Mouse (Mus musculus) hindbrain, embryonic 12.5 days (tissue): Measurements from ENCODE around the gene Gpr160. TPM values are rescaled to one million over a fixed set of nuclear protein-coding genes. Genes with fewer than 3 reads are reported as not detected.
"Not testable (repeated sequence)": the region's sequence is repeated elsewhere in the genome, so short reads cannot be mapped to it uniquely, and the experiment has no call there.

Experiments used
- ATAC-seq: fragments of 200-750 bp; cut with Nextera tagmentation; 2 replicates; pipeline ENCODE4 v1.8.0; 2017; ENCODE audit warnings: moderate TSS enrichment; ENCODE audit not compliant: low FRiP score
- H3K27ac ChIP-seq: fragments of 300-500 bp; sonication (generic); 2 replicates; pipeline ENCODE4 v1.5.1; 2016; ENCODE audit warnings: mild to moderate bottlenecking
- H3K27me3 ChIP-seq: fragments of 300-500 bp; sonication (generic); 2 replicates; pipeline ENCODE4 v1.6.1; 2016; ENCODE audit warnings: mild to moderate bottlenecking
- H3K36me3 ChIP-seq: fragments of 300-500 bp; sonication (generic); 2 replicates; pipeline ENCODE4 v1.6.1; 2016; ENCODE audit warnings: mild to moderate bottlenecking
- H3K4me1 ChIP-seq: fragments of 300-500 bp; sonication (generic); 2 replicates; pipeline ENCODE4 v1.6.1; 2016
- H3K4me2 ChIP-seq: fragments of 300-500 bp; sonication (generic); replicated peaks from 2 replicates; pipeline ENCODE4 v1.6.1; 2016; ENCODE audit warnings: mild to moderate bottlenecking
- H3K4me3 ChIP-seq: fragments of 300-500 bp; sonication (generic); 2 replicates; pipeline ENCODE4 v1.5.1; 2016; ENCODE audit warnings: mild to moderate bottlenecking
- H3K9ac ChIP-seq: fragments of 300-500 bp; sonication (generic); 2 replicates; pipeline ENCODE4 v1.6.1; 2016; ENCODE audit warnings: mild to moderate bottlenecking, moderate library complexity
- H3K9me3 ChIP-seq: fragments of 300-500 bp; sonication (generic); replicated peaks from 2 replicates; pipeline ENCODE4 v1.6.1; 2016; ENCODE audit warnings: mild to moderate bottlenecking
- WGBS: fragments of 180-500 bp; shearing (Covaris S2); methylation state at CpG from one replicate; pipeline ENCODE4 v1.1.7; 2016; 5-methylcytosine and 5-hydroxymethylcytosine counted together
- polyA plus RNA-seq: library from polyadenylated mRNA; unstranded; fragments of >200 nt; fragmentation: Nextera tagmentation; extraction: Ambion mirVana; gene quantifications from 2 replicates; pipeline ENCODE4 v1.2.1, GENCODE M21; 2016

The Gpr160 gene
- 1.3 and 2.4 TPM in 2 replicates for polyA plus RNA-seq

DNA sequence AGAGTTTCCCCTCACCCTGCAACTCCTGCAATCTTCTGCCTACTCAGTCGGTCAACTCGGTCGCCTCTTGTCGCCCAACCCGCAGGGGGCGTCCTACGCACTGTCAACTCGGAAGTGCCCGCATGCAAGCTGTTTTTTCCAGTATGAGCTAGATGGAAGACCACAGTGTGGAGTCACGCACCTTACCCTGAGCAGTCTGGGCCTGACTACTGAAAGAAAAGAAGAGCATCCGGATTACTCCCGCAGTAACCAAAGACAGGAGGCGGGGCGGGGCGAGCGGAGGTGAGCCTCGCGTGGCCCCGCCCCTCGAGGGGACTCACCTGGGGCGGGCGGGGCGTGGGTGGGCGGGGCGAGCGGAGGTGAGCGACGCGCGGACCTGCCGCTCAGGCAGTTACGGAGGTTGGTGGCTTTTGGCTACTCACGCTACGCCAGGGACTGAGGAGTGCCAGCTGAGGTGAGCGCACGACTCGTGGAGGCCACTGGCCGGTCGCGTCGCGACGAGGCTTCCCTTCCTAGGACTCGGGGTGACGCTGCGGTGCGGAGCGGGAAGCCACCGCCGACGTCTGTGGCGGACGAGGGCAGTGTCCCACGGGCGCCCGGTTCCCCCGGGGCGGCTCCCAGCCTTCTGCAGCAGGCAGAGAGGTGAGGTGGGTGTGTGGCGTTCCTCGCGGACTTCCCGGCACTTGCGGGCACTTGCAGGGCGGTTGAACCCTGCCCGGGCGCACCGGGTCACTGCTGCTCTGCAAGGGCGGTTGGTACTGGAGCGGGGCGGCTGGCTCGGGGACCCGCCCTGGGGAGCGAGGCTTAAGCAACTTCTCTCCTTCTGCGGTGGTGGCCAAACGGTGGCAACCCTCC is at the start of gene Gpr160:
Gpr160 (plus strand) TSS at position 347 of the 855 bp plus-strand sequence.
- peak; percentile 80 for ATAC-seq
- peak within 1 kb of the TSS; percentile 67 for H3K9ac ChIP-seq
- peaks cover 4% of the 10 kb centered on the region; the same call in 1 of the 2 replicates for H3K4me1 ChIP-seq
- H3K36me3 ChIP-seq, result no peaks in the 10 kb centered on the region
- H3K27ac ChIP-seq, result no peak within 1 kb of the TSS
- peak within 1 kb of the TSS; percentile 99 for H3K4me2 ChIP-seq
- WGBS, result under 1% methylated on average over 69 of the region's 75 CpGs
- peak within 1 kb of the TSS; percentile 54 for H3K4me3 ChIP-seq
- peaks cover 46% of the 10 kb centered on the region for H3K27me3 ChIP-seq
- no peaks in the 10 kb centered on the region for H3K9me3 ChIP-seq

GRCm38 (mm10) chr3:30812881-30813280 is 42.9 kb upstream of the Gpr160 start:
- 81% methylated on average over 3 of the region's 3 CpGs for WGBS
- no peak overlapping the region for H3K4me2 ChIP-seq
- H3K9ac ChIP-seq, result no peak overlapping the region
- no peak overlapping the region for H3K4me3 ChIP-seq
- H3K27me3 ChIP-seq, result no peaks in the 10 kb centered on the region
- H3K36me3 ChIP-seq, result peaks cover 49% of the 10 kb centered on the region
- no peak for ATAC-seq
- no peak overlapping the region for H3K27ac ChIP-seq
- no peaks in the 10 kb centered on the region for H3K4me1 ChIP-seq
- H3K9me3 ChIP-seq, result no peaks in the 10 kb centered on the region

DNA sequence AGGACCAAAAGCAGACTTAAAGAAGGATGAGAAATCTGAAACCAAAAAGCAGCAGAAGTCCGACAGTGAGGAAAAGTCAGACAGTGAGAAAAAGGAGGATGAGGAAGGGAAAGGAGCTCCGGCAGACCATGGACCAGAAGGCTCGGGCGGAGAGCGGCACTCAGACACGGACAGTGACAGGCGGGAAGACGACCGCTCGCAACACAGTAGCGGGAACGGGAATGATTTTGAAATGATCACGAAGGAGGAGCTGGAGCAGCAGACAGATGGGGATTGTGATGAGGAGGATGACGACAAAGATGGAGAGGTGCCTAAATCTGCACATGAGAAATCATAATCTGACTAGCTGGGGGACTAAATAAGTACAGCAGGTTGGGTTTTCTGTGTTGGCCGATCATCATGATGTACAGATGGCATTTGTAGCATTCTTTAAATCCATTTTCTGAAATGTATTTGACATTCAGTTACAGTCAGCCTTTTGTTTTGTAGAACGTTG is 37.1 kb upstream of the Gpr160 start:
- Histone ChIP-seq H3K4me1 (no peaks in the 10 kb centered on the region), H3K4me3 (no peak overlapping the region), H3K4me2 (no peak overlapping the region), H3K9me3 (no peaks in the 10 kb centered on the region), H3K27me3 (no peaks in the 10 kb centered on the region), H3K36me3 (peaks cover 60% of the 10 kb centered on the region), H3K9ac (no peak overlapping the region), H3K27ac (no peak overlapping the region)
- no peak for ATAC-seq
- WGBS, result 96% methylated on average over 16 of the region's 16 CpGs

DNA sequence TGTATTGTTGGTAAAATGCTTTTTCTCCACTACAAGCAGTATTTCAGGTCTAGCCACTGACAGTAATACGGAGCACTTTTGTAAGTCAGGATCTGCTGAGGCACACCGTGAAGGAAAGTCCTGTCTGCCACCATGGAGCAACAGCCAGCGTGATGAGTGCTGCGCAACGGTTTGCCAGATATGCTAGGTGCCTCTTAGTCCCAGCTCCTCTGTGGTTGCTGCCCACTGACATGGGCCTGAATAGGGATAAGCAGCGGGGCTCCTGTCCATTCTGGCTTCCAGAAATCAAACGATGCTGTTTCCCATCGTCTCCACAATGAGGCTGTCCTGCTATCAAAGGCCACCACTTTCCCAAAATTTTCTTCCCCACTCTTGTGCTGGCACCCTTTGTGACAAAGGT is 33.6 kb upstream of the Gpr160 start:
- no peaks in the 10 kb centered on the region for H3K4me1 ChIP-seq
- H3K36me3 ChIP-seq, result peaks cover 41% of the 10 kb centered on the region
- no peaks in the 10 kb centered on the region for H3K9me3 ChIP-seq
- no peak overlapping the region for H3K27ac ChIP-seq
- H3K4me2 ChIP-seq, result no peak overlapping the region
- no peak overlapping the region for H3K9ac ChIP-seq
- no peak overlapping the region for H3K4me3 ChIP-seq
- WGBS, result 93% methylated on average over 8 of the region's 8 CpGs
- no peak for ATAC-seq
- H3K27me3 ChIP-seq, result no peaks in the 10 kb centered on the region

- peaks cover 12% of the 10 kb centered on the region for H3K36me3 ChIP-seq
- 95% methylated on average over 5 of the region's 5 CpGs for WGBS
- no peak overlapping the region for H3K27ac ChIP-seq
- no peak for ATAC-seq
- no peak overlapping the region for H3K4me2 ChIP-seq
- no peak overlapping the region for H3K4me3 ChIP-seq
- H3K9ac ChIP-seq, result no peak overlapping the region
- H3K9me3 ChIP-seq, result no peaks in the 10 kb centered on the region
- no peaks in the 10 kb centered on the region for H3K27me3 ChIP-seq
- no peaks in the 10 kb centered on the region for H3K4me1 ChIP-seq
These were observed 29.7 kb upstream of the Gpr160 start for GRCm38 (mm10) chr3:30826069-30826468.

DNA sequence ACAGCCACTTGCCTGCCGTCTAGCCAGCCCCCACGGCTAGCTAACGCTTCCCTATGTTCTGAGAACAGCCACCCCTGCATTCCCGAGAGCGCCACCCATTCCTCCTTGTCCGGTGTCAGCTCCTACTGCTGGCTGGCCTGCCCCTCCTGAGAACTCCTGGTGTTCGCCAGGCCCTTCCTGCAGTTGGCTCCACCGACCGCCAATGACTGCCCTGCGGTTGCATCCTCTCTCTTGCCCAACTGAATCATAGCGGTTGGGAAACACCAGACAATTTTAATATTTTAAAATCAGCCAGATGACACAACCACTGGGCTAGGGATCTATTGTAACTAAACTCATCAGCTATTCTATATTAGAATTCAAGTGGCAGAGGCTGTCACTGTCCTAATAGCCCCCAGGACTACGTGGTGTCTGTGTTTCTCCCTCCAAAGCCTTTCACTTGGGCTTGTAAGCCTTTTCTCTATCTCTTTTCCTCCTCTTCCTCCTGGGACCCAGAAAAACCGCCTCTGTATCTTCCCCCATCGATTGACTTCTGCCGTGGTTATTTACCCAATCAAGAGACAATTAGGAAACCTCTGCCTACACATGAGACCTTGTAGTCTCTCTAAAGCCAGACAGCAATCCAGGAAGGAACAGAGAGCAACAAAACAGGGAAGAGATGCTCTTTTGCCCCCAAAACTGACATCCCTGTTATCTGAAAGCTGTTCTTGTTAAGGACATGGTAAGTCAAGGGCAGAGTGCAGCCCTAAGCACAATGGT is 23.7 kb upstream of the Gpr160 start:
- no peak for ATAC-seq
- Histone ChIP-seq H3K4me3 (no peak overlapping the region), H3K27ac (no peak overlapping the region), H3K4me2 (no peak overlapping the region), H3K9me3 (no peaks in the 10 kb centered on the region), H3K36me3 (no peaks in the 10 kb centered on the region), H3K4me1 (no peaks in the 10 kb centered on the region), H3K9ac (no peak overlapping the region), H3K27me3 (no peaks in the 10 kb centered on the region)
- WGBS, result 73% methylated on average over 15 of the region's 15 CpGs

- no peak overlapping the region for H3K4me2 ChIP-seq
- H3K4me1 ChIP-seq, result no peaks in the 10 kb centered on the region
- H3K9ac ChIP-seq, result no peak overlapping the region
- H3K36me3 ChIP-seq, result no peaks in the 10 kb centered on the region
- 85% methylated on average over 3 of the region's 3 CpGs for WGBS
- H3K9me3 ChIP-seq, result no peaks in the 10 kb centered on the region
- ATAC-seq, result no peak
- H3K27me3 ChIP-seq, result no peaks in the 10 kb centered on the region
- H3K4me3 ChIP-seq, result no peak overlapping the region
- no peak overlapping the region for H3K27ac ChIP-seq
These were observed 22.5 kb upstream of the Gpr160 start for GRCm38 (mm10) chr3:30833254-30833653.

DNA sequence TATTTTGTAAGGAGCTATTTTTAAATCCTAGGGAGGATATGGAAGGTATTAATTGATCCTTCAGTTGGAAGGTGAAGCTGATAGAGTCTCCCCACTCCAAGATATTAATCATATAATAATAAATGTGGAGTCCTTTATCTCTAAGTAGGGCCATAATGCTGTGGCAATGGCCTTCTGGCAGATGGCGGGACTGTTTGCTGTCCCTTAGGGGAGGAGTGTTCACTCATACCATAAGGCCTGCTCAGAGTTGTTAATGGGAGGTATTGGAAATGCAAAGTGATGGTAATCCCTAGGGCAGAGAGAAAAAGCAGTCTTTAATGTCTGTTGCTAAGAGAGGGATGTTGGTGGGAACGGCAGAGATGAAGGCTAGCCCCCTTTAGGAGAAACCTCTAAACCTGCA is 10.0 kb upstream of the Gpr160 start:
- Histone ChIP-seq H3K27ac (no peak overlapping the region), H3K4me3 (no peak overlapping the region), H3K9ac (no peak overlapping the region), H3K4me2 (no peak overlapping the region), H3K27me3 (no peaks in the 10 kb centered on the region), H3K4me1 (no peaks in the 10 kb centered on the region), H3K36me3 (no peaks in the 10 kb centered on the region), H3K9me3 (no peaks in the 10 kb centered on the region)
- ATAC-seq, result no peak
- 57% methylated on average over 2 of the region's 2 CpGs for WGBS

DNA sequence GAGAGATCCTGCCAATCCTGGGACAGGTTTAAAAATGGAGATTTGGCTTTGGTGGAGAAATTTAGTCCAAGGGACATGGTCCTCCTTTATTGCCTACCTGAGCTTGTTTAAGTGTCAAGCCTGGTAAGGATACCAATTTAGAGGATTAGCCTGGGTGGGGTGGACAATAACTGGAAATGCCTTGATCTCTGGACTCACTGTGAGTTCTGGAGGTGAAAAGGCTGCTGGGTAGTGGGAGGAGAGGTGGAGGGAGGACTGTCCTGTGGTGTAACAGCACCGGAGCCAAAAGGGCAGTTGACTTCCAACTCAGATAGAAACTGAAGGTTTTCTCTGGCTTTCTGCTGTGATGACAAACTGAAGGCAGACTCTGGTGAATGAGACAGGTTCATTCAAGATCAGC is 8.3 kb upstream of the Gpr160 start:
- Histone ChIP-seq H3K9me3 (no peaks in the 10 kb centered on the region), H3K4me2 (no peak overlapping the region), H3K27ac (no peak overlapping the region), H3K27me3 (peaks cover 5% of the 10 kb centered on the region; the same call in 1 of the 2 replicates), H3K4me1 (no peaks in the 10 kb centered on the region), H3K9ac (no peak overlapping the region), H3K36me3 (no peaks in the 10 kb centered on the region), H3K4me3 (no peak overlapping the region)
- 45% methylated on average over 1 of the region's 1 CpGs for WGBS
- no peak for ATAC-seq

DNA sequence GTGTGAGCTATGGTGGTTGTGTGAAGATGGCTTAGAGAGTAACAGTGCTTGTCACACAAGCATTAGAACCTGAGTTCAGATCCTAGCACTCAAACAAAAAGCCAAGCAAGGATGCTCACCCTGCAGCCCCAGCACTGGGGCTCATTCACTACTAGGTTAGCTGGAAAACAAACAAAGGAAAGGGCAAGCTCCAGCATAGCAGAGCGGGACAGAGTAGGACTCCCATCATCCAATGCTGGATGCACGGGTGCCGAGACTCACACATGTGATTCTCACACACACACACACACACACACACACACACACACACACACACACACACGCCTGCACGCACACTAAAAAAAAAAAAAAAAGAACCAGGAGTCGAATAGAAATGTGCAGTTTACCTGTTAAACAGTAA is 4.3 kb upstream of the Gpr160 start:
- H3K9me3 ChIP-seq, result no peaks in the 10 kb centered on the region
- H3K36me3 ChIP-seq, result no peaks in the 10 kb centered on the region
- H3K4me3 ChIP-seq, result no peak overlapping the region
- H3K4me2 ChIP-seq, result no peak overlapping the region
- H3K4me1 ChIP-seq, result peaks cover 4% of the 10 kb centered on the region; the same call in 1 of the 2 replicates
- no peak for ATAC-seq
- no peak overlapping the region for H3K9ac ChIP-seq
- 70% methylated on average over 2 of the region's 6 CpGs for WGBS
- no peak overlapping the region for H3K27ac ChIP-seq
- H3K27me3 ChIP-seq, result peaks cover 31% of the 10 kb centered on the region

- no peaks in the 10 kb centered on the region for H3K36me3 ChIP-seq
These were observed 2.2 kb upstream of the Gpr160 start for GRCm38 (mm10) chr3:30853596-30853995.

GRCm38 (mm10) chr3:30859599-30859998 is 3.8 kb downstream of the Gpr160 start:
- not testable (repeated sequence) for H3K4me3 ChIP-seq, H3K27ac ChIP-seq, H3K4me1 ChIP-seq, ATAC-seq, H3K4me2 ChIP-seq, H3K36me3 ChIP-seq, H3K9ac ChIP-seq, H3K9me3 ChIP-seq
- peaks cover 33% of the 10 kb centered on the region for H3K27me3 ChIP-seq
- WGBS, result 95% methylated on average over 8 of the region's 8 CpGs

More at GRCm38 (mm10) chr3:30853596-30853995, 2.2 kb upstream of the Gpr160 start:
- H3K27me3 ChIP-seq, result peaks cover 46% of the 10 kb centered on the region
- no peak overlapping the region for H3K4me2 ChIP-seq
- ATAC-seq, result no peak
- no peak overlapping the region for H3K27ac ChIP-seq
- no peaks in the 10 kb centered on the region for H3K9me3 ChIP-seq
- no peak overlapping the region for H3K9ac ChIP-seq
- 87% methylated on average over 5 of the region's 5 CpGs for WGBS
- peaks cover 4% of the 10 kb centered on the region; the same call in 1 of the 2 replicates for H3K4me1 ChIP-seq
- no peak overlapping the region for H3K4me3 ChIP-seq
